Mouse (Mus musculus) layer of hippocampus, adult 9-11 months (tissue): ENCODE data around the gene Mbd3.
A peak's percentile ranks its signal among the peaks of the same experiment; 100 is the strongest.

Experiments
- DNase-seq: peaks from one replicate; pipeline ENCODE4 v3.0.0; 2022

The Mbd3 gene

DNA sequence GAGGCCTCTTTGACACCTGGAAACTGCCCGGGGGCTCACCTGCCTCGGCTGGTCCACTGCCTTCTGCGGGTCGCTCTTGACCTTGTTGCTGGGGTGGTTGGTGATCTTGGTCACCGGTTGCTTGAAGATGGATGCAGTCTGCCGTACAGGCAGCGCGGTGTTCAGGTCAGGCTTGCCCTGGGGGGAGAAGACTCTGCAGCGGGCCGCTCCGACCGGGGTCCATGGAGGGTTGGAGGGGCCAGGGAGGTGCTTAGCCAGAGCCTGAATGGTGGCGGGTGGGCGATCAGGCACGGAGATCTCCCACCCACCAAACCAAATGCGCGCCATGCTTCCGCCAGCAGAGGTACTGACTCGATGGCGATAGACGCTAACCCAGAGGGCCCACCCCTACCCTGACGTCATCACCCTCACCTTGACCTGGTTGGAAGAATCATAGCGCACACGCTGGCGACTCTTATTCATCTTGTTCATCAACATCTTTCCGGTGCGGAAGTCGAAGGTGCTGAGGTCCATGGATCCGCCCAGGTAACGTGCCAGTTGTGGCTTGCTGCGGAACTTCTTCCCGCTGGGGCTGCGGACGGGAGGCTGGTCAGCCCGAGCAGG lies 4.2 kb downstream of the Mbd3 start:
- DNase-seq: no peak

DNA sequence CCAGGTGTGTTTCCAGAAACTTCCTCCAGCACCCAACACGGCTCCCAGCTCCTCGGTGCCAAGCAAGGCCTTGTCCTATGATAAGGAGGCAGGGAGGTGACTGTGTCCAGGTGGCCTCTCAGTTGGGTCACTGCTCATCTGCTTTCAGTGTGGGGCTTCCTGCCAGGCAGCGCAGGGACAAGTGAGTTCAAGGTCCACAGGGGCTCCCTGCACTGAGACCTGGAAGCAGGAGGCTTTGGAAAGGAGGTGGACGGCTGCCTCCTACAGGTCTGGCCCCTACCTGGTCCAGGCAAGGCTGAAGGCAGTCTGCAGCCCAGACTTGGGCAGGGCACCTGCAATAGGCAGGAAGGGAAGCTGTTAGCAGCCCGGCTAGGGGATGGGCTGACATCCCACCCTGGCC lies 6.7 kb downstream of the Mbd3 start:
- DNase-seq: no peak

DNA sequence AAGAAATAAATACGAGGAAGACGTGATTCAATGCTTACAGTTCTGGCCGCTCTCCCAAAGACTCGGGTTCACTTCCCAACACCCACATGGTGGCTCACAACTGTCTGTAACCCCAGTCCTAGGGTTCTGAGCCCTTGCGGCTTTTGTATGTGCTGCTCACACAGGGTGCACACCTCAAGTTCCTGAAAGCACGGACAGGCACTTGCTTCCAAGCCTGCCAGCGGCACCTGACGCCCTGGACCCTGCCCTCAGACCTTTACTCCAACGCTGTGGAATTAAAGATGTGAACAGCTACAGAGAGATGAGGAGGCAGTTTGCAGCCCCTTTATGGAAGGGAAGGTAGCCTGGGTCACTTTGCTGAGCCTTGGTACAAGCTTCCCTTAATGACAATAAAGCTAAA lies 8.7 kb downstream of the Mbd3 start:
- DNase-seq: no peak

DNA sequence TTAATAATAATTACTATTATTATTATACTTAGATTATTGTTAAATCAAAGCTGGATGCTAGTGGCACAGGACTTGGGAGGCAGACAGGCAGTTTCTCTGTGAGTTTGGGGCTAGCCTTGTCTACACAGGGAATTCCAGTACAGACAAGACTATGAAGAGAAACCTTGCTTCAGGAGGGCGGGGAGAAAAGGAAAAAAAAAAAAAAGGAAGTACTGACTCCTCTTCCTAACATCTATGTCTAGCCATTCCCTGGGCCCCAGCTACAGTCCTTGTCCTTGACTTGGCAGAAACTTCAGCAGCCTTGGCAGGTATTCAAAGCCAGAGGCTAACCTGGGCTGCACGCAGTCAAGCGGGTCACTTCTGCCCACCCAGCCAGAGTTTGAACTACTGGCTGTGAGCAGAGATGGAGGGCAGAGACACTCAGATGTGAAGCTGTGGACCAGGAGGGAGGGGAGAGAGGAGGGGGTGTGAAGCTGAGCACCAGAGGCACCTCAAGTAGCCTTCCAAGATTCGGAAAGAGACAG lies 10.1 kb downstream of the Mbd3 start:
- no peak for DNase-seq

DNA sequence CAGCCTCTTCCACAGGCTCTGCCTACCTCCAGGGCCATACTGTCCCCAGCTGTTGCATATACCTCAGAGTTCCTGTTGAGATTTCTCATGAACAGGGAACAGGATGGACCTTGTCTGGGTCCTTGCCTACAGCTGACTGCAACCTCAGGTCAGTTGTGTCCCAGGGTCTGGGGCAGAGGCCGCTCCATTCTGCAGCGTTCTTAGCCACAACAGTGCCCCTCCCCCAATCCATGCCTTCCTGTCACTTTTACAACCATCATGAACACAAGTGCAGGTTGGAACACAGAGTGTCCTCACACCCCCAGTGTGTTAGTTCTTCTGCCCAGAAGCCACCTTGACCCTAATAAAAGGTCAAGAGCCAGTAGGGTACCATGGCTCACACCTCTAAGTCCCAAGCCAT lies 10.6 kb downstream of the Mbd3 start:
- no peak for DNase-seq

DNA sequence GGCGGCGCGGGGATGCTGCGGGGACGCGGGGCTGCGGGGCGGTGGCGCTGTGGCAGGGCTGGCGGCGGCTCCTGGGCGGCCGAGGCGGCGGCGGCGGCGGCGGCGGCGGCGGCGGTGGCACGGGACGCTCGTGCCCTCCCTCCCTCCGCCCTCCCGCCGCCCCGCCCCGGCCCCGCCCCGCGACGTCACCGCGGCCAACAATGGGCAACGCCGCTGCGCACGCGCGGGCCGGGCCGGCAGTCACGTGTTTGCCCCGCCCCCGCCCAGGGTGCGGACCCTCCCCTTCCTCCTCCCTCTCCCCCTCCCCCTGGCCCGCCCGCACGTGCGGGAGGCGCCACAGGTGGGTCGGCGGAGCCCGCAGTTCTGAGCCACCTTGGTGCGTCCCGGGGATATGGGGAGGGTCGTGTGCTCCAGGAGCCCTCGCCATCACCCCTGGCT lies 11.8 kb downstream of the Mbd3 start, which contains the start of gene Mex3d:
TSS of gene Mex3d (minus strand) at position 138 of the 438 bp plus-strand sequence.
- DNase-seq: peak; percentile 84

DNA sequence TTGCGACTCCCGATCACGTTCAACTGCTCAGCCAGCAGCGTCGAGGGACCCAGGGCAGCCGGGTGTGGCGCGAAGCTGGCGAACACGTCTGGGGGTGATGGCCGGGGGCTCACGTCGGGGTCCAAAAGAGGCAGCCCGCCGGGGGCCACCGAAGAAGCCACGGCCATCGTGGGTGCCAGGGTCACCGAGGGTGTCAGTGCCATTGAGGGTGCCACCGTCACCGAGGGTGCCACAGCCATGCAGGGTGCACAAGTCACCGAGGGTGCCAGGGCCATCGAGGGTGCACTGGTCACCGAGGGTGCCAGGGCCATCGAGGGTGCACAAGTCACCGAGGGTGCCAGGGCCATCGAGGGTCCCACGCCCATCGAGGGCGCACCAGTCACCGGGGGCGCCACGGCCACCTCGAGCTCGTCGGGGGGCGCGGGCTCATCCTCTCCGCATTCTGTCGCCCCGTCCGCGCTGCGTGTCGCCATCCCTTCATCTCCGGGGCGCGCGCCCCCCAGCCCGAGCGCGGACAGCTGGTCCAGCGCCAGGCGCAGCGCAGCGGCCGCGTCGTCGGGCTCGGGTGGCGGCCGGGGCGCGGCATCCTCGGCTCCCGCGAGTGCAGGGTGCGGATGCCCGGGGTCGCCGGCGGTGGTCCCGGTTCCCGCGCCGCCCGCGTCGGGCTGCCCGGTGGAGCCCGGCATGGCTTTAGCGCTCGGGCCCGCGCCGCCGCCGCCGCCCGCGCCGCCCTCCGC lies 12.4 kb downstream of the Mbd3 start:
- DNase-seq: no peak

DNA sequence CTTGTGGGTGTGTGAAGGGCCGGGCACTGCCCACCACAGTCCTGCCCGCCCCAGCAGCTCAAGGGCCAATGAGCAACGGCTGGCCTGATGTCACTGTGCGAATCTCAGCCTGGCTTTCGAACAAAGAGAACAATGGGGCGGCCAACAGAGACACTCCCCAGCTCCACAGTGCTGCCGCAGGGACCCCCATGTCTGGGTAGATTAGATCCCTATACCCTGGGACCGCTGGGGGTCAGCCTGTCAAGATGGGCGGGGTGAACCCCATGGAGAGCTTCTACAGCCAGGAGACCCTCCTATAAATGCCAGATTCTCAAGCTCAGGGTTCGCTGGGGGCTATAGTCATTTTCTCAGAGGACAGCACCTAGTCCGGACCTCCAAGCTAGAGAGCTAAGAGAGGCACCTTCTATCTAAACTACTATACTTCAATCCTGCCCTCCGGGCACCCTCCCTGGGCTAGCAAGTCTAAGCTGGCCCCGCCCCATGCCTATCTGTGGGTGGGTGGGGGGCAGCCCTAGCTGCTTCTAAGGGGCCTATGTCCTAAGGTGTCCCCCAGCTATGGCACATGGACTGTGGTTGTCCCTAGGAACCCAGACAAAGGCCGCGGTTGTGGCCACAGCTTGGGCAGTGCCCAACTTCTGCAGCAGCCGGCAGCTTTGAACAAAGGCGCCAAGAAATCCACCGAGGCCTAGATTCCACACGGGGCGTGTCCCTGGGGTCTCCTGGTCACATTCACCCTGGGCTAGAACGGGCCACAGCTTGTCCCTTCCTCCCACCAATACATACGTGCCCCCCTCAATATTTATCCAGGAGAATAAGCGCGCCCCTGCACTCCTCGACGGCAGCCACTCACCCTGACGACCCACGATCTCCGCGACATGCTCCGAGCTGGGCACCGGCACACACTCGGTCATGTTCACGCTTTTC lies 13.3 kb downstream of the Mbd3 start:
- no peak for DNase-seq

DNA sequence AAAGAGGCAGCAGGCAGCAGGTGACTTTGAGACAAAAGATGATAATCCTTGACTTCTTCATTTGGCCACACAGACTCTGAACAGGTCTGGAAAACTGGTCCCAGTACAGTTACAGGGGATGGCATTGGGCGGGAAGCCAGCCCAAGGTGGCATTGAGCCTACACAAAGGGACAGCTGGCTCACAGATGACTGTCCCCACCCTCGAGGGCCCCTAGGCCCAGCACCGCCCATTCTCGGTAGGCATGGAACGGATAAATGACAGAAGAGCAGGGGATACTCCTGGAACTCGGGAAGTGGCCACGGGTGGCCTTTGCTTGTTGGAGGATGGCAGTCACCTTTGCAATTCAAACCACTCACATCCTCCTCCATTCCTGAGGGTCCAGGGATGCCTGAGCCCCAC lies 14.0 kb downstream of the Mbd3 start:
- no peak for DNase-seq

DNA sequence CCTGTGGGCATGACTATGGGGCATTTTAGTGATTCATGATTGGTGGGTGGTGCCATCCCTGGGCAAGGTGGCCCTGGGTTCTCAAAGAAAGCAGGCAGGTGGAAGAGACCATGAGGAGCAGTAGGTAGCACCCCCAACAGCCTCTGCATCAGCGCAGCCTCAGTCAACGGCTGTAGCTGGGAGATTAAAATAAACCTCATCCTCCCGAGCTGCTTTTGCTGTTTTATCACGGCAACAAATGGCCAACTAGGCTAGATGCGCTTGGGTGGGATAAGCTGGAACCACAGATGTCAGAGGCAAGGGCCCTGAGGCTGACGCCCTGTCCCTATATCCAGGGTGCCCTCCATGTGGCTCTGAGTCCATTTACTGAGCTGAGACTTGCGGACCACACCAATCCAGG lies 14.6 kb downstream of the Mbd3 start:
- no peak for DNase-seq

DNA sequence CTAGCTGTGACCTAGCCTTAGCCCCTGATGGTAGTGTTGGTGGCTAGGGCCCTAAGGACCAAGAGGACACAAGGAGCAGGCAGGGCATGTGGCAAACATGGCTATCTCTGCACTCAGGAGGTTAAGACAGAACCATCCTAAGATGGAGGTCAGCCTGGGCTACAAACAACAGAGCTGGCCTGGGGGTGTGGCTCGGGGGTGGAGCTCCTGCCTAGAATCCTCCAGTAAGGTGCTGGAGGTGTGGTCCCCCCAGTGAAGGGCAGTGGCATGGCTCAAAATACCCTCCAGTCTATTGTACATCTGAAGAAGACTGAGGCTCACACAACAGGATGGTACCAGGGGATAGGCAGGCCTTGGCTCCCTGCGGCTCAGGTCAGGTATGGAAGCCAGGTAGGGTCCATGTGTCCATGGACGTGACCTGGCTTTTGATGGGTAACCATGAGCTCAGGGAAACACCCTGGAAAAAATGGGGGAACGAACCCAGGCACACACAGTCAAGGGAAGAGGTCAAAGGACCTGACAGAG lies 15.2 kb downstream of the Mbd3 start:
- DNase-seq: no peak

DNA sequence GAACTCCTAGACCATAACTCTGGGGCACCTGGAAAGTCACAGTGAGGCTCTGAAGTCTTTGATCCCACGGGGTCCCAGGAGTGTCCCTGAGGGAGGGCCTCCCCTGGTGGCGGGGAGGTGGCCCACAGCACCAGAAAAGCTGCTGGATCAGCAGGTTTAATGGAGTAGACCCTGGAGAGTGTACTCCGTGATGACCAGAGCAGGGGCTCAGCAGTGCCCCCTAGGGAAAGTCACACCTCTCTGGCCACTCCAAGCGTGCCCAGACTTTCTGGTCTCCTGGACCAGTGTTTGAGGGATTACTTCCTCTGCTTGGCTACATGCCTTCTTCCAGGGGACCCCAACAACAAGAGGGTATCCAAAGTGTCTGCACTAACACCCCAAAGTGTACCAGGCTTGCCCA lies 15.9 kb downstream of the Mbd3 start:
- DNase-seq: no peak

DNA sequence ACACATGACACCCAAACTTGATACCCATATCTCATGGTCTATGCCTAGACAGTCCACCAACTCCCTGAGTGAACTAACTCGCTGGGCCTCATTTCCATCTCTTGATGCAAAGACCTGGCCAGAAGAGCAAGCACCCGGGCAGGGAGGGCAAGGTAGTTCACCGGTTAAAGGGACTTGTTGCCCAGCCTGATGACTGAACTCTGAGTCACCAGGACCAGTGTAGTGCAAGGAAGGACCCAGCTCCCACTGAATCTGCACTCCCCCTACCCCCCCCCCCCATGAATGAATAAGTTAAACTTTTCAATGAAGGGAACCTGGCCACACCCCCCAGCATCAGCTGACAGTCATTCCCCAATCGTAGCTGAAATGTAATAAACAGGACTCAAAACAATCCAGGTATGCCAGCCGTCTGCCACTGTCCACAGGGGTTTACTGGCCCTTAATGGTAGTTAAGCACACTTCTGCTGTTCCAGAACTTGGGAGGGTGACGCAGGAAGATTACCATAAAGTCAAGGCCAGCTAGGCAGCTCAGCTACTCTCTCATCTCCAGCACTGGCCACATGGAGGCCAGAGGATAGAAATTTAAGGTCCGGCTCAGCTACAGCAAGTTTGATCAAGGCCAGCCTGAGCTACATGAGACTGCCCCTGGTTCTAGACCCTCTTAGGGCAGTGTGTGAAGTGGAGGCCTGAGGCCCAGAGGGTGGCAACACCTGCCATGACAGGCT lies 16.5 kb downstream of the Mbd3 start:
- no peak for DNase-seq

DNA sequence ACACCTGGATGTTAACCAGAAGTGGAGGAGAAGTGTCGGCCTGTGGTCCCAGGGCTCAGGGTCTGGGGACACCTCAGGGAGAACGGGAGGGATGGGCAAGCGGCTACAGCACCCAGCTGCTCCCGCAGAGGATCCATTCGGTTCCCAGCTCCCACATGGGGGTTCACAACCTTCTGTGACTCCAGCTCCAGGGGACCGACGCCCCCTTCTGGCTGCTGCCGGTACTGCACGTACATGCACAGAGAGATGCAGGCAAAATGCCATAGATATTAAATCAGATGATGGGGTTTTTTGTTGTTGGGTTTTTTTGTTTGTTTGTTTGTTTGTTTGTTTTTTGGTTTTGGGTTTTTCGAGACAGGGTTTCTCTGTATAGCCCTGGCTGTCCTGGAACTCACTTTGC lies 21.6 kb downstream of the Mbd3 start:
- DNase-seq: no peak

DNA sequence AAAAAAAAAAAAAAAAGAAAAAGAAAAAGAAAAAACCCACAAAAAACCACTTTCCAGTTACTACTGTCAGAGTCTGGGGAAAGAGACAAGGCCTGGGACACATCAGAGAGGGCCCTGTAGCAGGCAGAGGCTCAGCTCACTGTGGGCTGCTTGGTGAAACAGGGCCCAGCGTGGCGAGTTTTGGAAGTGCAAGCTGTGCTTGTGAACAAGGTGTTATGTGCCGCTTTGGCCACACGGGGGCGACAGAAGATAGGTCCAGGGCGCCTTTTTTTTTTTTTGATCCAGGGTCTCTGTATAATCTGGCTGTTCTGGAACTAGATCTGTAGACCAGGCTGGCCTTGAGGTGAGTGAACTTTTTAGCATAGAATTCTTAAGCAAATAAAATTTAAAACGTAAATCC lies 23.2 kb downstream of the Mbd3 start:
- DNase-seq: peak; percentile 91

DNA sequence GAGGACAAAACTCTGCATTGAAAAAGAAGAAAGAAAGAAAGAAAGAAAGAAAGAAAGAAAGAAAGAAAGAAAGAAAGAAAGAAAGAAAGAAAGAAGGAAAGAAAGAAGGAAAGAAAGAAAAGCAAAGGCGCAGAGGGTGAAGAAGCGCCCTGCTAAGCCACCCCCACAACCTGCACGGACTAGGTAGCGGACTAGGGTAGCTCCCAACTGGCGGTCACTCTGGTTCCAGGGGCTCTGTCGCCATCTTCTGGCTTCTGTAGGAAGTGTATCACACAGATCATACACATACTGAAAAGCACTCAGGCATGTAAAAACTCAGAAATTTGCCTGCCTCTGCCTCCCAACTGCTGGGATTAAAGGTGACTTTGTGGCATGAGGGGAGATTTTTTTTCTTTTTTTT lies 25.3 kb downstream of the Mbd3 start:
- no peak for DNase-seq

DNA sequence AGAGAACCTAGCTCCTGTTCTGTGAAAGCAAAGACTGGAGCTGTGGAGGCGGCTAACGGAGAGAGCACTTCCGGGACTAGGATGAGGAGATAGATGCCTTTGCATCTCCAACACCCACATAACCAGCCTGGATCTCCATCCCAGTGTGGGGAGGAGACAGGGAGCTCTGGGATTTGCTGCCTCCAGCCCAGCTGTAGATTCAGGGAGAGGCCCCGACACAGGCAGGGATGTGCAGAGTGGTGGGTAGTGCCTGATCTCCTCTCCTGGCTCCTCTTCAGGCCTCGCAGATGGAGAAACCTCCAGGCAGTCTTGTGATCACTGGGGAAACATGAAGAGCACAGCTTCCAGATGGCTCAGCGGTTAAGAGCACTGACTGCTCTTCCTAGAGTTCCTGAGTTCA lies 26.6 kb downstream of the Mbd3 start:
- DNase-seq: peak; percentile 66

DNA sequence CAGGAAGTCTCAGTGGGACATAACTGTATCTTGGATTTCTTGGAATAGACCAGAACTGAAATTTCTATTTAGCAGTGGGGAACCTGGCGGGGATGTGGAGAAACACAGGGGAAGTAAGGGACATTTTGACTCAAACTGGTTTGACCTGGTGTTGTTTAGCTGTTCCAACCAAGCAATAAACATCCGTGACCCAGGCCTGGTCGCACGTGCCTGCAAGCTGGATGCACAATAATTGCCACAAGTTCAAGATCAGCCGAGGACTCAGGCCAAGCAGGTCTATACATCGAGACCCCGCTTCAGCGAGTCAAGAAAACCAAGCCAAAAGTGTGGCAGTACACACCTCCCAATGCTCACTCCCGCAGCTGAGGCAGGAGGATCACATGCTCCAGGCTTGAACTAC lies 27.4 kb downstream of the Mbd3 start:
- no peak for DNase-seq

DNA sequence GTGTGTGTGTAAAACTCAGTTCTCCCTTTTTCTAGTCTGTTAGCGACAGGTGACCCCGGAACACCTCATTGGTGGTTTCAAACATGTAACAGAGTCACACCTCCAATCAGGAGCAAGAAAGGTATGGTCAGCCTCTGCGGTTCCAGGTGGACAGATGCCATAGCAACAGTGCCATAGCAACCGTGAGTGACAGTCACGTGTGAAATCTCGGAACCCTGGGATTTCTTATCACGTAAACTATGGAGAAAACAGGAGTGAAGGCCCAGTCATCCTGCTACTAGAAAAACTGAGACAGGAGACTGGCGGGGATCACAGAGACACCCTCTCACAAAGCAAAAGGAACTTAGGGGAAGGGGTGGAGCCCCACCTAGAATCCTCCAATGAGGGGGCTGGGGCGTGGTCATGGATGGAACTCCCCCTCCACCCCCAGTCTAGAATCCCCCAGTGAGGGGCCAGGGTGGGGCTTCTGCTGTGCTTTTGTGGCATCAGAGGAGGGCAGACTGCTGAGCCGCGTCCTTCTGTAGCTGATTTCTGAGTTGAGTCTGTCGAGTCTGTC lies 27.9 kb downstream of the Mbd3 start:
- peak; percentile 72 for DNase-seq

DNA sequence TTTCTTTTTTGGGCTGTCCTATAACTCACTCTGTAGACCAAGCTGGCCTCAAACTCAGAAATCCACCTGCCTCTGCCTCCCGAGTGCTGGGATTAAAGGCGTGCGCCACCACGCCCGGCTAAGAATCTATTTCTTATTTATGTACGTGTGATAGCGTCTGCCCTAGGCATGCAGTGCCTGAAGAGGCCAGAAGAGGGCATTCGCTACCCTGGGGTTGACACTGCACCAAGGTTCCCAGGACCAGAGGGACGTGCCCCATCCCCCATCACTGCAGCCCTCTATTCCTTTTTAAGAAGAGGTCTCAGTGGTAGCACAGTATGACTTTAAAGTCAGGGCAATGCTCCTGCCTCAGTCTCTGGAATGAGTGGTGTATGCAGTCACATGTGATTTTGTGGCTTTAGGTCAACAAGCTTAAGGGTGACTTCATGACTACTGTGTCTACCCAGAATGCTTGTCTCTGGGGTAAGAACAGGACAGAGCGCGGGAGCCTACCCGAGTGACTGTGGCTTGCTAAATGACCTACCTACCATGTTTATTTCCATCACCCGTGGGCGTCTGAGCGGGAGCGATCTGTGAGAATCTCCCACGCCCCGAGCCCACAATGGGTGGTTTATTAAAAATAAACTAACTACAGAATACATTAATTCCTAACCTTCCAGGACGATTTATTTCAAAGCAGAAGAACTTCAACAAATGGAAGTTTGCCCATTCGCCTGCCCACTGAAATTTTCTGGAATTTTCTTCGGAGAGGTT lies 29.2 kb downstream of the Mbd3 start:
- no peak for DNase-seq

DNA sequence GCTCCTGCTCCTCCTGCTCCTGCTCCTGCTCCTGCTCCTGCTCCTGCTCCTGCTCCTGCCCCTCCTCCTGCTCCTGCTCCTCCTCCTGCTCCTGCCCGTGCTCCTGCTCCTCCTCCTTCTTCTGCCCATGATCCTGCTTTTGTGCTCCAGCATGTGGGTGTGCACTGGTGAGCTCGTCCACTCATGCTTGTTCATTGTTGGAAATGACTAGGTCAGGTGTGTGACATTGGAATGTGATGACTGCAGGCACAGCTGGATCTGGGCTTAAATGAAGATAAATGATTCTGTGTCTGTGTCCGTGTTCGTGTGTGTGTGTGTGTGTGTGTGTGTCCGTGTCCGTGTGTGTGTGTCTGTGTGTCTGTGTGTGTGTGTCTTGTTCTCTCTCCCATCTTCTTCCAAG lies 31.0 kb downstream of the Mbd3 start:
- DNase-seq: no peak
